Mouse (Mus musculus) embryonic facial prominence, embryonic 10.5 days (tissue): ENCODE measurements around the gene 1700020A23Rik. TPM values are rescaled to one million over a fixed set of nuclear protein-coding genes. Genes with fewer than 3 reads are reported as not detected.
A peak's percentile ranks its signal among the peaks of the same experiment; 100 is the strongest.
"Not testable (repeated sequence)": the region's sequence is repeated elsewhere in the genome, so short reads cannot be mapped to it uniquely, and the experiment has no call there.

Experiments used
- DNase-seq: peaks from one replicate; pipeline ENCODE4 v3.0.0-alpha.2; 2017; ENCODE audit warnings: low spot score
- H3K27ac ChIP-seq: fragments of 300-500 bp; sonication (generic); replicated peaks from 2 replicates; pipeline ENCODE4 v1.5.1; 2016; ENCODE audit warnings: mild to moderate bottlenecking
- H3K27me3 ChIP-seq: fragments of 300-500 bp; sonication (generic); replicated peaks from 2 replicates; pipeline ENCODE4 v1.6.1; 2016; ENCODE audit warnings: low read depth, mild to moderate bottlenecking; ENCODE audit not compliant: poor library complexity, severe bottlenecking
- H3K36me3 ChIP-seq: fragments of 300-500 bp; sonication (generic); replicated peaks from 2 replicates; pipeline ENCODE4 v1.6.1; 2016; ENCODE audit warnings: mild to moderate bottlenecking, moderate library complexity
- H3K4me1 ChIP-seq: fragments of 300-500 bp; sonication (generic); 2 replicates; pipeline ENCODE4 v1.6.1; 2016
- H3K4me3 ChIP-seq: fragments of 300-500 bp; sonication (generic); 2 replicates; pipeline ENCODE4 v1.5.1; 2016; ENCODE audit warnings: mild to moderate bottlenecking, moderate library complexity
- H3K9me3 ChIP-seq: fragments of 300-500 bp; sonication (generic); 2 replicates; pipeline ENCODE4 v1.6.1; 2016; ENCODE audit warnings: mild to moderate bottlenecking
- WGBS: fragments of 180-500 bp; shearing (Covaris S2); methylation state at CpG from one replicate; pipeline ENCODE4 v1.1.7; 2016; 5-methylcytosine and 5-hydroxymethylcytosine counted together
- polyA plus RNA-seq: library from polyadenylated mRNA; unstranded; fragments of >200 nt; fragmentation: Nextera tagmentation; extraction: Ambion mirVana; gene quantifications from 2 replicates; pipeline ENCODE4 v1.2.1, GENCODE M21; 2016

The 1700020A23Rik gene
- polyA plus RNA-seq: not detected in 2 replicates

- Histone ChIP-seq H3K27me3 (0 out of 2 replicates have a peak, but pooled peaks cover 22% of the 10 kb centered on the region), H3K9me3 (no peaks in the 10 kb centered on the region), H3K4me3 (no peak within 1 kb of the TSS), H3K4me1 (peaks cover 42% of the 10 kb centered on the region), H3K36me3 (no peaks in the 10 kb centered on the region), H3K27ac (no peak within 1 kb of the TSS)
- DNase-seq: no peak
- WGBS: 93% methylated on average over 1 of the region's 1 CpGs
Measured at GRCm38 (mm10) chr2:130404939-130405338, at the start of gene 1700020A23Rik, which contains the start of gene Gm28372. Gene 1700020A23Rik, plus strand, starts transcription at chr2:130405259. Gene Gm28372, plus strand, starts transcription at chr2:130405239.

GRCm38 (mm10) chr2:130357551-130357950 lies 47.5 kb upstream of the 1700020A23Rik start:
- no peak for DNase-seq
- H3K36me3 ChIP-seq: no peaks in the 10 kb centered on the region
- WGBS: 93% methylated on average over 5 of the region's 5 CpGs
- peaks cover 57% of the 10 kb centered on the region for H3K27me3 ChIP-seq
- H3K9me3 ChIP-seq: no peaks in the 10 kb centered on the region
- no peak overlapping the region for H3K4me3 ChIP-seq
- no peak overlapping the region for H3K27ac ChIP-seq
- H3K4me1 ChIP-seq: peaks cover 9% of the 10 kb centered on the region

DNA sequence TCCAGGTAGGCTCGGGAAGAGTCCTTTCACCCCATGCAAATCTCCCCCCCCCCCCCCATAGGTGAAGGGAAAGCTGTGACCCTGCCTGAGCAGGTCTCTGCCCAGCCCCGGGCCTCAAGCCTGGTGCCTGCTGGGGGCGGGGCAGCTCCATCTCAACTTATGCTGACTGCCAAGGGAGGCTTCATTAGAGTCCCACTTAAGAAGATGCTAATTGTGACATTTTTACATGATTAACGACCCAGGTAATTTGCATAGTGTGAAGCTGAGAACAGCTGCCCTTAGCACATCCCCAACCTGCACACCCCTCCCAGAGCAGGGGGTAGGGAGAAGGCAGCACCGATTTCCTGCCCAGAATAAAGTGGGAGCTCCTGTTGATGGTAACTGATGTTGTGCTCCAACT lies 46.2 kb upstream of the 1700020A23Rik start:
- Histone ChIP-seq H3K4me3 (no peak overlapping the region), H3K36me3 (no peaks in the 10 kb centered on the region), H3K27me3 (peaks cover 70% of the 10 kb centered on the region), H3K27ac (no peak overlapping the region), H3K9me3 (no peaks in the 10 kb centered on the region), H3K4me1 (peaks cover 13% of the 10 kb centered on the region)
- WGBS: 19% methylated on average over 5 of the region's 5 CpGs
- no peak for DNase-seq

DNA sequence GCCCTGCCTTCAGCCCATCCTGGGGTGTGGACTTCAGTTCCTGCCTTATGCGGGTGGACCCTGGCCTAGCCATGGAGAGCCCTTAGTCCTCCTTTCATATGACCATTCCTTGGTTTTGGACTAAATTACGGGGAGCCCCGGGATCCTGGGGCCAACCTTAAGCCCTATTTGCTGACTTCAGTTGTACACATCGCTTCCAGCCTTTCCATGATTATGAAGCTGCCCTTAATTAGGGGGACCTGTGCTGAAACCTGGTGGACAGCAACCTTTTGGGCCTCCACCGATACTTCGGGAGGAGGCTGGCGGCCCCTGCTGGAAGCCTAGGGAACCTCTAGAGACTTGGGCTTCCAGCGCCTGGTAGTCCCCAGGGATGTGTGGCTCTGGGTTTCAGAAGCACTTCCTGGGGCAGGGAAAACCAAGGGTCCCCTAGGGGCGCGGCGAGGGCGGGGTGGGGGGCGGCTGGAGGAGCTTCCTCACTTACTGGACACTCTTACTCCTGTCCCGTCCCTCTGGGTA lies 42.5 kb upstream of the 1700020A23Rik start:
- WGBS: 2% methylated on average over 14 of the region's 14 CpGs
- DNase-seq: peak; percentile 69
- Histone ChIP-seq H3K36me3 (no peaks in the 10 kb centered on the region), H3K4me3 (peak overlapping the region; percentile 38), H3K4me1 (peaks cover 22% of the 10 kb centered on the region), H3K27ac (no peak overlapping the region), H3K9me3 (no peaks in the 10 kb centered on the region), H3K27me3 (peaks cover 97% of the 10 kb centered on the region)

- Histone ChIP-seq H3K27me3 (peaks cover 73% of the 10 kb centered on the region), H3K9me3 (no peaks in the 10 kb centered on the region), H3K4me1 (peaks cover 25% of the 10 kb centered on the region), H3K27ac (peak overlapping the region; percentile 44; the same call in 1 of the 2 replicates), H3K36me3 (no peaks in the 10 kb centered on the region), H3K4me3 (peak overlapping the region; percentile 59)
- 6% methylated on average over 30 of the region's 30 CpGs for WGBS
- DNase-seq: peak; percentile 48
Measured at GRCm38 (mm10) chr2:130365211-130366094, 39.6 kb upstream of the 1700020A23Rik start.

DNA sequence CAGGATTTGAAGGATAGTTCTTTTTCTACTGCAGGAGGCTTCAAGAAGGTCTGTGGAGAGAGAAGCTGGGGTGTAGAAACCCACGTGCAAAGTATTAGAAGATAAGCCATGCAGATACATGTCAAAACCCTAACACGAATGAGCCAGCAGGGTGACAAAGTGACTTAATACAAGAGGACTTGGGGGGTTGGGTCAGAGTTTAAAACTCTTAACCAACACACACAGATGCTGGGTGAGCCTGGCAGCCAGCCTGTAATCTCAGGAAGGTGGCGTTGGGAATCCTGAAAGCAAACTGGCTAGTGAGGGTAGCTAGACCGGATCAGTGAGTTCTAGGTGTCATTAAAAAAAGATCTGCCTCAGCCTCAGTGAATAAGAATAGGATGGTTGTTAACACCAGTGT lies 37.7 kb upstream of the 1700020A23Rik start:
- no peak overlapping the region for H3K27ac ChIP-seq
- H3K9me3 ChIP-seq: no peaks in the 10 kb centered on the region
- peaks cover 18% of the 10 kb centered on the region for H3K4me1 ChIP-seq
- DNase-seq: no peak
- no peaks in the 10 kb centered on the region for H3K36me3 ChIP-seq
- H3K27me3 ChIP-seq: peaks cover 54% of the 10 kb centered on the region
- H3K4me3 ChIP-seq: no peak overlapping the region
- WGBS: 72% methylated on average over 4 of the region's 4 CpGs

- not testable (repeated sequence) for H3K4me1 ChIP-seq, H3K4me3 ChIP-seq, H3K9me3 ChIP-seq, H3K27ac ChIP-seq, H3K36me3 ChIP-seq, DNase-seq
- WGBS: 55% methylated on average over 1 of the region's 1 CpGs
- H3K27me3 ChIP-seq: 0 out of 2 replicates have a peak, but pooled peaks cover 14% of the 10 kb centered on the region
Measured at GRCm38 (mm10) chr2:130373026-130373425, 32.0 kb upstream of the 1700020A23Rik start.

- Histone ChIP-seq H3K9me3 (no peaks in the 10 kb centered on the region), H3K27me3 (0 out of 2 replicates have a peak, but pooled peaks cover 10% of the 10 kb centered on the region), H3K4me1 (peaks cover 3% of the 10 kb centered on the region; the same call in 1 of the 2 replicates), H3K4me3 (no peak overlapping the region), H3K27ac (no peak overlapping the region), H3K36me3 (no peaks in the 10 kb centered on the region)
- 85% methylated on average over 4 of the region's 4 CpGs for WGBS
- DNase-seq: no peak
Measured at GRCm38 (mm10) chr2:130374951-130375350, 30.1 kb upstream of the 1700020A23Rik start.

- Histone ChIP-seq H3K27ac (no peak overlapping the region), H3K36me3 (no peaks in the 10 kb centered on the region), H3K9me3 (0 out of 2 replicates have a peak, but pooled peaks cover 2% of the 10 kb centered on the region), H3K27me3 (no peaks in the 10 kb centered on the region), H3K4me1 (0 out of 2 replicates have a peak, but pooled peaks cover 3% of the 10 kb centered on the region), H3K4me3 (no peak overlapping the region)
- WGBS: 58% methylated on average over 3 of the region's 3 CpGs
- no peak for DNase-seq
Measured at GRCm38 (mm10) chr2:130383205-130383604, 21.9 kb upstream of the 1700020A23Rik start.

DNA sequence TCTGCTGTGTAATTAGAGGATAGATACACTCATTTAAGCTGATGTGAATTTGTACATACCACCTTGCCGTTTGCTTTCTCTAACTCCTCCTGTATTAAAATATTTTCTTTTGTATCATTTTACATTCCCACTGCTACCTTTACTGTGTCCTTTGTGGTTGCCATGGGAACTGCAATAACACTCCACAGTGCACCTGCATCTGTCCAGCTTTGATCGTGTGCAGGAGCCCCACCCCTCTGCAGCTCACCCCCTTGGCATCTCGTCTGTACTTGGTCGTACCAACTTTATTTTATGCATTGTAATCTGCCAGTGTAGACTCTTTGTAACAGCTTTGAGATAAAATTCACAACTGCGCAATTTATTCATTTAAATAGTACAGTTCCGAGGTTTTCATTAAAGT lies 21.2 kb upstream of the 1700020A23Rik start:
- H3K27ac ChIP-seq: no peak overlapping the region
- DNase-seq: no peak
- 81% methylated on average over 6 of the region's 6 CpGs for WGBS
- H3K36me3 ChIP-seq: no peaks in the 10 kb centered on the region
- no peaks in the 10 kb centered on the region for H3K27me3 ChIP-seq
- H3K4me3 ChIP-seq: no peak overlapping the region
- H3K4me1 ChIP-seq: 0 out of 2 replicates have a peak, but pooled peaks cover 3% of the 10 kb centered on the region
- H3K9me3 ChIP-seq: 0 out of 2 replicates have a peak, but pooled peaks cover 2% of the 10 kb centered on the region

DNA sequence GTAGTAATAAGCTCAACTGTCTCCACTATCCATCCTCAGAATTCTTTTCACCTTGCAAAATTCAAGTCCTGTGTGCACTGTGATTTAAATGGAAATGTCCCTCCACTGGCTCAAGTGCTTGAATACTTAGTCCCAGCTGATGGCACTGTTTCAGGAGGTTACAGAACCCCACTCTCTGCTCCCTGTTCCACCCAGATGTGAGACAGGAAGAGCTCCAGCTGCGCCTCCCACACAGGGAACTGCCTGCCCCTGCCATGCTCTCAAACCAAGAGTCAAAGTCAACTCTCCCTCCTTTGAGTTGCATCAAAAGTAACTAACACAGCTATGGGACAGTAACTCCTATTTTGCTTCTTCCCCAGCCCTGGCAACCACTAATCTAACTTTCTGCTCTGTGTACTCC lies 18.8 kb upstream of the 1700020A23Rik start:
- 0 out of 2 replicates have a peak, but pooled peaks cover 3% of the 10 kb centered on the region for H3K4me1 ChIP-seq

GRCm38 (mm10) chr2:130388796-130389195 lies 16.3 kb upstream of the 1700020A23Rik start:
- no peak for DNase-seq
- no peaks in the 10 kb centered on the region for H3K27me3 ChIP-seq
- peaks cover 33% of the 10 kb centered on the region for H3K36me3 ChIP-seq
- no peaks in the 10 kb centered on the region for H3K4me1 ChIP-seq
- H3K27ac ChIP-seq: no peak overlapping the region
- H3K9me3 ChIP-seq: 0 out of 2 replicates have a peak, but pooled peaks cover 2% of the 10 kb centered on the region
- H3K4me3 ChIP-seq: no peak overlapping the region
- WGBS: 74% methylated on average over 2 of the region's 2 CpGs

More for the DNA sequence above, 18.8 kb upstream of the 1700020A23Rik start:
- Histone ChIP-seq H3K27me3 (no peaks in the 10 kb centered on the region), H3K36me3 (peaks cover 11% of the 10 kb centered on the region), H3K9me3 (0 out of 2 replicates have a peak, but pooled peaks cover 2% of the 10 kb centered on the region), H3K27ac (no peak overlapping the region), H3K4me3 (no peak overlapping the region)
- 58% methylated on average over 1 of the region's 1 CpGs for WGBS
- DNase-seq: no peak
